Mouse (Mus musculus): ENCODE data around the gene Rab9. TPM values are rescaled to one million over a fixed set of nuclear protein-coding genes. Genes with fewer than 3 reads are reported as not detected.

Gene Rab9
- polyA plus RNA-seq, 1 experiment from 2014 or later, result 39.9 TPM

GRCm38 (mm10) chrX:166499496-166500190 lies 20.0 kb upstream of the Rab9 start:
- H3K27me3 ChIP-seq (ENCODE audit: low read depth, poor library complexity, severe bottlenecking), result peaks cover 77% of the 10 kb centered on the region
- H3K36me3 ChIP-seq, result peaks cover 8% of the 10 kb centered on the region; the same call in 1 of the 2 replicates
- H3K4me3 ChIP-seq, result no peak overlapping the region
- 67% methylated on average over 1 of the region's 1 CpGs for WGBS
- no peak overlapping the region for H3K27ac ChIP-seq
- H3K9me3 ChIP-seq (replicated peaks), result no peaks in the 10 kb centered on the region
- no peak for DNase-seq (ENCODE audit: low spot score)
- H3K4me1 ChIP-seq, result no peaks in the 10 kb centered on the region

- Histone ChIP-seq H3K4me1 (no peaks in the 10 kb centered on the region), H3K9me3 (replicated peaks) (no peaks in the 10 kb centered on the region), H3K4me3 (no peak overlapping the region), H3K27ac (no peak overlapping the region), H3K36me3 (0 out of 2 replicates have a peak, but pooled peaks cover 1% of the 10 kb centered on the region), H3K27me3 (ENCODE audit: low read depth, poor library complexity, severe bottlenecking) (peaks cover 71% of the 10 kb centered on the region)
- DNase-seq (ENCODE audit: low spot score), result no peak
- WGBS, result 91% methylated on average over 4 of the region's 4 CpGs
Observed at GRCm38 (mm10) chrX:166497771-166498170, 18.1 kb upstream of the Rab9 start.

- H3K4me3 ChIP-seq, result no peak overlapping the region
- no peaks in the 10 kb centered on the region for H3K36me3 ChIP-seq
- peaks cover 58% of the 10 kb centered on the region for H3K27me3 ChIP-seq (ENCODE audit: low read depth, poor library complexity, severe bottlenecking)
- H3K4me1 ChIP-seq, result no peaks in the 10 kb centered on the region
- 93% methylated on average over 2 of the region's 2 CpGs for WGBS
- H3K9me3 ChIP-seq (replicated peaks), result no peaks in the 10 kb centered on the region
- no peak overlapping the region for H3K27ac ChIP-seq
- DNase-seq (ENCODE audit: low spot score), result no peak
Observed at GRCm38 (mm10) chrX:166495052-166495451, 15.4 kb upstream of the Rab9 start.

- Histone ChIP-seq H3K27ac (peak overlapping the region; percentile 90), H3K9me3 (replicated peaks) (no peaks in the 10 kb centered on the region), H3K27me3 (ENCODE audit: low read depth, poor library complexity, severe bottlenecking) (peaks cover 88% of the 10 kb centered on the region), H3K4me1 (no peaks in the 10 kb centered on the region), H3K36me3 (peaks cover 17% of the 10 kb centered on the region), H3K4me3 (peak overlapping the region; percentile 63)
- 18% methylated on average over 28 of the region's 28 CpGs for WGBS
- no peak for DNase-seq (ENCODE audit: low spot score)
Observed at GRCm38 (mm10) chrX:166478631-166479364, 869 bp downstream of the Rab9 start.

DNA sequence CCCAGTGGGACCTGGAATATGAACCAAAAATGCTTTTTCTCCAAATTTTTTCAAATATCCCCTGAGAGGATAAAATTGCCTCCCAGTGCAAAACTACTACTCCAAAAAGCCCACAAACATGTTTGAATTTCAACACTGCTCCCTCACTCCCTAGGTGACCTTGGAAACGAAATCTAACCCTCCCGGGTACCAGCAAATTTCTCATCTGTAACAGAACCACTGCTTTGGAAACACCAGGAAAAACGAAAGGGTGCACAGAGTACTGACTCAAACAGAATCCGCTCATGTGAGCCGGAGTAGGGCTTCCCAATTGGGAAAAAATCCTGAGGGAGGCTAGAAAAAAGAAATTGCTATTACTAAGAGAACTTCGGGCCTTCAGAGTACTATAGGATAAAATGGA lies 2.3 kb downstream of the Rab9 start:
- Histone ChIP-seq H3K9me3 (replicated peaks) (no peaks in the 10 kb centered on the region), H3K27me3 (ENCODE audit: low read depth, poor library complexity, severe bottlenecking) (peaks cover 88% of the 10 kb centered on the region), H3K27ac (no peak overlapping the region), H3K4me3 (no peak overlapping the region), H3K36me3 (peaks cover 17% of the 10 kb centered on the region), H3K4me1 (no peaks in the 10 kb centered on the region)
- no peak for DNase-seq (ENCODE audit: low spot score)
- WGBS, result 77% methylated on average over 6 of the region's 6 CpGs

DNA sequence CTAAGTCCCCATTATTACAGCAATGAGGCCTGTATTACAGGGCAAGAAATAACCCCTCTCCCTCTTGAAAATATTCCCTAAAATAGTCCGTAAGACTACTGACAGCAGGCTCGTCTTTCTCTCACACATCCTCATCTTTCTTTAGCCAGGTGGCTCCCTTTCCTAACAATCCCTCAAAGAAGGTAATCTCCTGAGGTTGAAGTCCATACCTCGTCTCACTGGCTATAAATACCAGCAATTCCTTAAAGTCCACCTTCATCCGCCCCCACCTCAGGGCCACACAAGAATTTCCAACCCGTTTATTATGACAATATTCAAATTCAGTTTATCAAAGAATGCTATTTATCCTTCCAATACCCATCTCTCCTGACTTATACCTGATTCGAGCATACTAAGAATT lies 7.1 kb downstream of the Rab9 start:
- WGBS, result 86% methylated on average over 6 of the region's 6 CpGs
- Histone ChIP-seq H3K27ac (no peak overlapping the region), H3K4me3 (no peak overlapping the region), H3K9me3 (replicated peaks) (no peaks in the 10 kb centered on the region), H3K36me3 (peaks cover 36% of the 10 kb centered on the region), H3K4me1 (no peaks in the 10 kb centered on the region), H3K27me3 (ENCODE audit: low read depth, poor library complexity, severe bottlenecking) (peaks cover 95% of the 10 kb centered on the region)
- no peak for DNase-seq (ENCODE audit: low spot score)

- H3K27ac ChIP-seq, result no peak overlapping the region
- H3K27me3 ChIP-seq (ENCODE audit: low read depth, poor library complexity, severe bottlenecking), result peaks cover 72% of the 10 kb centered on the region
- H3K36me3 ChIP-seq, result peaks cover 19% of the 10 kb centered on the region
- H3K4me3 ChIP-seq, result no peak overlapping the region
- H3K4me1 ChIP-seq, result peaks cover 7% of the 10 kb centered on the region
- DNase-seq (ENCODE audit: low spot score), result no peak
- WGBS, result 95% methylated on average over 7 of the region's 7 CpGs
- no peaks in the 10 kb centered on the region for H3K9me3 ChIP-seq (replicated peaks)
Observed at GRCm38 (mm10) chrX:166468321-166468720, 11.3 kb downstream of the Rab9 start.

DNA sequence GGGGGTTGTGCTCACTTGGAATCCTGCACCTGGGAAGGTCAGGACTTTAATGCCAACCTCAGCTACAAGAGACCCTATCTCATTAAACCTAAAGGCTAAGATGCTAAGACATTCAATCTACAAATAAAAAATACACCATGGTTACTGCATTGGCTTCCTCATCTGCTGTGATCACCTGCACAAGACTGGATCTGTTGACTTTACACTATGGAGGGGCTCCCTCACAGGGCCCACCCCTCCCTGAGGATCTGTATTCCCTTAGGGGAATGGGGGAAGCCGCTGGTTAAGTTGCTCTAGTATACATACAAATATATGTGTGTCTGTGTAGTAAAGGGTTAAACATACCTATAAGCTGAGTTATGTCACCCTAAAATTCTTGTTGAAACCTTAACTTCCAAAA lies 24.1 kb downstream of the Rab9 start:
- WGBS, result 92% methylated on average over 1 of the region's 1 CpGs
- Histone ChIP-seq H3K27me3 (ENCODE audit: low read depth, poor library complexity, severe bottlenecking) (peaks cover 56% of the 10 kb centered on the region), H3K4me3 (no peak overlapping the region), H3K36me3 (peaks cover 51% of the 10 kb centered on the region), H3K9me3 (replicated peaks) (no peaks in the 10 kb centered on the region), H3K4me1 (no peaks in the 10 kb centered on the region), H3K27ac (no peak overlapping the region)
- no peak for DNase-seq (ENCODE audit: low spot score)

GRCm38 (mm10) chrX:166454331-166454730 lies 25.3 kb downstream of the Rab9 start:
- Histone ChIP-seq H3K36me3 (peaks cover 47% of the 10 kb centered on the region), H3K4me3 (no peak overlapping the region), H3K4me1 (no peaks in the 10 kb centered on the region), H3K27me3 (ENCODE audit: low read depth, poor library complexity, severe bottlenecking) (peaks cover 57% of the 10 kb centered on the region), H3K27ac (no peak overlapping the region), H3K9me3 (replicated peaks) (no peaks in the 10 kb centered on the region)
- DNase-seq (ENCODE audit: low spot score), result no peak
- WGBS, result 79% methylated on average over 3 of the region's 3 CpGs

DNA sequence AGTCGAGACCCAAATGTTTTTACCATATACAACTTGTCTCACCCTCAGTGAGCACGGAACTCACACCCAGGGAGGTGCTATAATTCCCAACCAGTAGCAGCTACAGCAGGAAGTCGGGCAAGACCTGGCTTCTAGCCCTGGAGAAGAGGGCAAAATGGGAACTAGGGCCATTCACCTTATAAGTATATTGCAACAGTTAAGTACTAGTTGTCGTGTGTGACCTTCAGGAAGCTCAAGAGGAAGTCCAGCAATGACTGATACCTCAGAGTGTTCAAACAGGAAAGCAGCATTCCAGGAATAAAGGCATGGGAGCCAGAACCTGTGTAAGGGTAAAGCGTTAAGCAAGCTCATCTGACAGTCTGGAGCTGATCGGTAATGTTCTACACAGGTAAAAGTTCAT lies 26.1 kb downstream of the Rab9 start:
- Histone ChIP-seq H3K27ac (no peak overlapping the region), H3K36me3 (peaks cover 43% of the 10 kb centered on the region), H3K27me3 (ENCODE audit: low read depth, poor library complexity, severe bottlenecking) (peaks cover 59% of the 10 kb centered on the region), H3K9me3 (replicated peaks) (no peaks in the 10 kb centered on the region), H3K4me1 (no peaks in the 10 kb centered on the region), H3K4me3 (no peak overlapping the region)
- DNase-seq (ENCODE audit: low spot score), result no peak
- WGBS, result 87% methylated on average over 6 of the region's 6 CpGs

GRCm38 (mm10) chrX:166444552-166444951 lies 35.1 kb downstream of the Rab9 start:
- no peaks in the 10 kb centered on the region for H3K36me3 ChIP-seq
- no peak for DNase-seq (ENCODE audit: low spot score)
- no peak overlapping the region for H3K4me3 ChIP-seq
- H3K27me3 ChIP-seq (ENCODE audit: low read depth, poor library complexity, severe bottlenecking), result peaks cover 87% of the 10 kb centered on the region
- H3K9me3 ChIP-seq (replicated peaks), result no peaks in the 10 kb centered on the region
- no peaks in the 10 kb centered on the region for H3K4me1 ChIP-seq
- 88% methylated on average over 3 of the region's 3 CpGs for WGBS
- H3K27ac ChIP-seq, result no peak overlapping the region

GRCm38 (mm10) chrX:166440616-166441063 lies 39.0 kb downstream of the Rab9 start, which contains the start of gene Ofd1:
Ofd1 (minus strand) TSS chrX:166440704.
- peaks cover 100% of the 10 kb centered on the region for H3K27me3 ChIP-seq (ENCODE audit: low read depth, poor library complexity, severe bottlenecking)
- H3K27ac ChIP-seq, result peak within 1 kb of the TSS; percentile 89
- no peaks in the 10 kb centered on the region; the same call in 1 of the 2 replicates for H3K4me1 ChIP-seq
- H3K36me3 ChIP-seq, result no peaks in the 10 kb centered on the region
- no peaks in the 10 kb centered on the region for H3K9me3 ChIP-seq (replicated peaks)
- peak within 1 kb of the TSS; percentile 64 for H3K4me3 ChIP-seq
- WGBS, result 7% methylated on average over 43 of the region's 44 CpGs
- peak; percentile 83 for DNase-seq (ENCODE audit: low spot score)

DNA sequence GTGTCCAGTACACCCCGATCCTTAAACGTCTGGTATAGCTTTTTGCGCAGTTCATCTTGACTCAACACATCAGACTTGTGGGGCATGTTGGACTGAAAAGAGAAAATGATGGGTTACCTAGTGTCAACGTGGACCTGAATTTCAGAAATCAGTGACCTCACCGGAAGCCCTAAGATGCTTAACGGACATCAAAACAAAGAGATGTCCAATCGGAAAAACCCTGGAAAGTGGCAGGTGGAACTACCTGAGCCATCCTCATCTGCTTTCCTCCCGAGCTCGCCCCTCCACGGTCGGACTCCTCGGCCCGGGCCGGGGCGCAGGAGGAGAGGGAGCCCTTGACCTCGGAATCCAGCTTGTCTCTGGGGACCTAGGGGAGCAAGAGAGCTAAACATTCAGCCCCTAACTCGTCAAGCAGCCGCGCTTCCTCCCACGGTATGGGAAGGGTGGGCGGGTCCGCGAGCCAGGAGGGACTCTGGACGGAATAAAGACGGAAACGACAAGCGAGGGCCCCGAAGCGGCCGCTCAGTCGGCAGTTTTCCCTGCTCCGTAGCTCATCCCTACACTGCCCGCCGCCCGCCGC lies 39.5 kb downstream of the Rab9 start, which contains the start of gene Trappc2:
Gene Trappc2, plus strand, starts transcription at position 539 of the 580 bp plus-strand sequence.
- Histone ChIP-seq H3K27ac (peak within 1 kb of the TSS; percentile 89), H3K4me3 (peak within 1 kb of the TSS; percentile 64), H3K4me1 (no peaks in the 10 kb centered on the region; the same call in 1 of the 2 replicates), H3K27me3 (ENCODE audit: low read depth, poor library complexity, severe bottlenecking) (peaks cover 100% of the 10 kb centered on the region), H3K36me3 (no peaks in the 10 kb centered on the region), H3K9me3 (replicated peaks) (no peaks in the 10 kb centered on the region)
- 15% methylated on average over 34 of the region's 36 CpGs for WGBS
- DNase-seq (ENCODE audit: low spot score), result no peak

Data from limb, embryonic 10.5 days (tissue).